Mouse (Mus musculus) left cerebral cortex, postnatal 36 days (tissue): ENCODE results near the gene Ckap5. TPM values are rescaled to one million over a fixed set of nuclear protein-coding genes. Genes with fewer than 3 reads are reported as not detected.
"Not testable (repeated sequence)": the region's sequence is repeated elsewhere in the genome, so short reads cannot be mapped to it uniquely, and the experiment has no call there.

Experiments used
- DNase-seq, 2 experiments: peaks; one replicate each; pipeline ENCODE4 v3.0.0; 2021 to 2022; ENCODE audit warnings: low spot score in 2 of 2, mixed read lengths in 1 of 2
- intact Hi-C: fragments of 180-260 bp; cut with DNase I; formaldehyde crosslinking; loops from one replicate; pipeline ENCODE4 v1.15.1; 2025
- total RNA-seq, 2 experiments: library from RNA; stranded (reverse); gene quantifications; 2 replicates each; pipeline ENCODE4 v1.2.3; 2021

The Ckap5 gene
- total RNA-seq, 2 experiments from 2014 or later: 125 to 130 TPM

DNA sequence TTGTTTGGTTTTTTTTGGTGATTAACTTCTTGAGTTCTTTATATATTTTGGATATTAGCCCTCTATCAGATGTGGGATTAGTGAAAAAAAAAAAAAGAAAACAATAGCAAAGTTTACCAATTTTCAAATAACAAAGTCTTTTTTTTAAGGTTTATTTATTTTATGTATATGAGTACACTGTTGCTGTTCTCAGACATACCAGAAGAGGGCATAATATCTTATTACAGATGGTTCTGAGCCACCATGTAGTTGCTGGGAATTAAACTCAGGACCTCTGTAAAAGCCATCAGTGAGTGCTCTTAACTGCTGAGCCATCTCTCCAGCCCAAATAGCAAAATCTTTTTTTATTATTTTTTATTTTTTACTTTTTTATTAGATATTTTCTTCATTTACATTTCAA, 82.8 kb downstream of the Ckap5 start:
- DNase-seq, intact Hi-C loops: not testable (repeated sequence)

GRCm38 (mm10) chr2:91622356-91622755, 95.8 kb downstream of the Ckap5 start:
- DNase-seq: no peak
- intact Hi-C loops: no loop called here

DNA sequence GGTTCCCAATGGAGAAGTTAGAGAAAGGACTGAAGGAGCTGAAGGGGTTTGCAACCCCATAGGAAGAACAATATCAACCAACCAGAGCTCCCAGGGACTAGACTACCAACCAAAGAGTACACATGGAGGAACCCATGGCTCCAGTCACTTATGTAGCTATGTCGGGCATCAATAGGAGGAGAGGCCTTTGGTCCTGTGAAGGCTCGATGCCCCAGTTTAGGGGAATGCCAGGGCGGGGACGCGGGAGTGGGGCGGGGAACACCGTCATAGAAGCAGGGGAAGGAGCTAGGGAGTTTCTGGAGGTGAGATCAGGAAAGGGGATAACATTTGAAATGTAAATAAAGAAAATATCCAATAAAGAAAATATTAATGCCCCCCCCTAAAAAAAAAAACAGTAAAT, 96.8 kb downstream of the Ckap5 start:
- intact Hi-C loops, DNase-seq: not testable (repeated sequence)

GRCm38 (mm10) chr2:91627486-91627885, 100.9 kb downstream of the Ckap5 start:
- no peak for DNase-seq
- intact Hi-C loops: no loop called here

GRCm38 (mm10) chr2:91628171-91628570, 101.6 kb downstream of the Ckap5 start:
- intact Hi-C loops: no loop called here
- DNase-seq: no peak

- intact Hi-C loops: no loop called here
- DNase-seq: peak in 1 of 2 experiments; percentile 45
Measured at GRCm38 (mm10) chr2:91629682-91630081, 103.1 kb downstream of the Ckap5 start.

- intact Hi-C loops: no loop called here
- peak in 1 of 2 experiments; percentile 4 for DNase-seq
Measured at GRCm38 (mm10) chr2:91630384-91630783, 103.8 kb downstream of the Ckap5 start.

DNA sequence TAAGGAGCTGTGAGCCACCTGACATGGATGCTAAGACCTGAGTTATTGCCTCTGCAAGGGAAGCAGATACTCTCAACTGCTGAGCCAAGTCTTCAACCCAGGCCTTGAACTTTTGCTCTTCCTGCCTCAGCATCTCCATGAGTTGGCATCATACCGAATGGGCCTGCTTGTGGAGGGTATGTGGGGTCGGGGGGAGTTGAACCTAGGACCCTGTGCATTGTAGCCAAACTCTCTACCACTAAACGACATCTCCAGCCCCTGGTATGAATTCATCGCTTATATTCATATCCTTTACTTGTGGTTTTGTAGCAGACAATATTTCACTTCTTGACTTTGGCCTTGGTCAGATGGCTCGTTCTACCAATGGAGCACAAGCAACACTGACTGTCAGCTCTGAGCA, 105.3 kb downstream of the Ckap5 start:
- peak in 1 of 2 experiments; percentile 1 for DNase-seq
- intact Hi-C loops: no loop called here

DNA sequence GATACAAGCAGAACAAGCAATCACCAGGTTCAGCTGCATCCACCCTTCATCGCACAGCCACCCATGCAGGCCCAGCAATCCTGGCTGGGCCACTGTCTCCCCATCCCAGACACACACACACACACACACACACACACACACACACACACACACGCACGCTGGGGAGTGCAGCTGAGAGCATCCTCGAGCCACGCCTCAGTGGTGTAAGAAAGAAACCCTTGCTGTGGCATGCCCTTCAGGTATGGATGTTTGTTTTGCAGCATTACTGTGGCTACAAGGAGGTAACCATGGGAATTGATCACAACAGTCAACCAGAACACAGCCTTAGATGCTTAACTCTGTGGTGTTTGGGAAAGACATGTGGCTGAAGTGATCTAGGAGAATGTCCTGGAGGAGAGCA, 105.8 kb downstream of the Ckap5 start:
- no peak for DNase-seq
- intact Hi-C loops: no loop called here

DNA sequence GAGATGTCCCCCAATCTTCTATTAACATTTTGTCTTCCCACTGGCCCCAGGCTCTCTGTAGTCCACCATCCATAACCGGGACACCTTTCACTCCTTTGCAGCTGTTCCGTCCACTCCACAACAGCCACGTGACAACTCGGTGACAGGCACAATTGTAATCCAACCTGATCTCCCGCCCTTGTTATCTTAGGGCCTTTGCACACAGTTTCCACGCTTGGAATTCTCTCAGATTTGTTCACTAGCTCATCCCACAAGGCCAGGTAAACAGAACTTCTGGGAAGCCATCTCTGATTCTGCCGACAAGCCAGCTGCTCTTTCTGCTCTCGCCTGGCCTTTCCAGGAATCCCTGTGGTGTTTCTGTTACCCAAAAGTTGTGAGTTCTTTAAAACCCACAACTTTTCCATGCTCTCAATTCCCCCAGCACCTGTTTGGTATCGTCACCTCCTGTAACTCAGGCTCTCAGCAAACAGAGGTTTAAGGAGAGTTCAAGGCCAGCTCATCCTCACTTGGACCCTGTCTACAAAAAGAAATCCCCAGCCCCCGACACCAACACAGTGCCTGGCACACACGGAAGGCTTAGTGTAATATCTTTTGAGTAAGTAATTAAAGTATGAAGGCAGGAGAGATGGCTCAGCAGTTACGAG, 106.9 kb downstream of the Ckap5 start:
- intact Hi-C loops: no loop called here
- DNase-seq: no peak

- intact Hi-C loops: no loop called here
- DNase-seq: peak in 1 of 2 experiments; percentile 34
Measured at GRCm38 (mm10) chr2:91634841-91635240, 108.3 kb downstream of the Ckap5 start.

- intact Hi-C loops: no loop called here
- no peak for DNase-seq
Measured at GRCm38 (mm10) chr2:91635486-91635885, 108.9 kb downstream of the Ckap5 start.

- DNase-seq: no peak
- intact Hi-C loops: no loop called here
Measured at GRCm38 (mm10) chr2:91636229-91636628, 109.7 kb downstream of the Ckap5 start, which contains the start of gene F2. F2 (minus strand) TSS chr2:91636414.

- no peak for DNase-seq
- intact Hi-C loops: no loop called here
Measured at GRCm38 (mm10) chr2:91636727-91637338, 110.3 kb downstream of the Ckap5 start.

GRCm38 (mm10) chr2:91638931-91639330, 112.4 kb downstream of the Ckap5 start:
- no peak for DNase-seq
- intact Hi-C loops: no loop called here

- intact Hi-C loops: no loop called here
- no peak for DNase-seq
Measured at GRCm38 (mm10) chr2:91642825-91643415, 116.4 kb downstream of the Ckap5 start.

DNA sequence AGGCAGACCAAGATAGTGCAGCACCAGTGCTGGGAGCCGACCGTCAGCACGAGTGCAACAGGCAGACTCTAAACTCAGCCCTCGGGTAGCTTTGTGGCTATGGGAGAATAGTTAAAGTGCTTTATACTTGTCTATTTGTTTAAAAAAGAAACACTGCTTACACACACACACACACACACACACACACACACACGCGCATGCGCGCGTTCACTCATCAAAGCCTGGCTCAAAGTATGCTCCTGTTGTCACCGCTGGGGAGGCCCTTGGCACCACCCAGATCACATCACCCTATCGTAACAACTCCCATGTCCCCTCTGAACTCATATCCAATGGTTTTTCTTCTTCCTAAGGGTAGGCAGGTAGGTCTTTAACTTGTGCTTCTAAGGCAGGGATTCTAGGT, 117.5 kb downstream of the Ckap5 start:
- intact Hi-C loops: no loop called here
- DNase-seq: no peak

GRCm38 (mm10) chr2:91645354-91645753, 118.8 kb downstream of the Ckap5 start:
- intact Hi-C loops: no loop called here
- no peak for DNase-seq

GRCm38 (mm10) chr2:91645811-91646210, 119.2 kb downstream of the Ckap5 start:
- no peak for DNase-seq
- intact Hi-C loops: no loop called here

DNA sequence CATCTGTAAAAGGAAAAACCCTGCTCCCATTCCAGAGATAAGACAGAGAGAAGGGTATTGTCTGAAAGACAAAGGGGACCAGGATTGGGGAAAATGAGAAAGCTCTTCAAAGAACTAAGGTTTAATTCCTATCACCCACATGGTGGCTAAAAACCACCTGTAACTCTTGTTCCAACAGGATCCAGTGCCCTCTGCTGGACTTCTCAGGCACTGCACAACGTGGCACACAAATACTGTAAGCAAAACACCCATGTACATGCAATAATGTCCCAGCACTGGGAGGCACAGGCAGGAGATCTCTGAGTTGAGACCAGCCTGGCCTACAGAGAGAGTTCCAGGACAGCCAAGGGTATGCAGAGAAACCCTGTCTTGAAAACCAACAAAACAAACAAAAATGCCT, 120.2 kb downstream of the Ckap5 start:
- DNase-seq: peak in 1 of 2 experiments; percentile 35
- intact Hi-C loops: no loop called here

GRCm38 (mm10) chr2:91649152-91649551, 122.6 kb downstream of the Ckap5 start:
- DNase-seq: no peak
- intact Hi-C loops: no loop called here
